Mouse (Mus musculus) ES-E14 (cell line): ENCODE data around the gene Tmem141.

Source experiments
- CHD2 ChIP-seq: IDR thresholded peaks from 2 replicates; pipeline ENCODE4 v1.6.1; 2014; ENCODE audit warnings: mild to moderate bottlenecking, low read depth, low read length, inconsistent platforms
- HCFC1 ChIP-seq: IDR thresholded peaks from 2 replicates; pipeline ENCODE4 v1.6.1; 2012; ENCODE audit warnings: low read length, inconsistent platforms, borderline replicate concordance; ENCODE audit not compliant: insufficient read depth
- MAFK ChIP-seq: IDR thresholded peaks from 2 replicates; pipeline ENCODE4 v1.6.1; 2014; ENCODE audit warnings: mild to moderate bottlenecking, low read depth, low read length, inconsistent platforms; ENCODE audit not compliant: insufficient read depth
- ZC3H11A ChIP-seq: IDR thresholded peaks from 2 replicates; pipeline ENCODE4 v1.6.1; 2012; ENCODE audit warnings: low read depth, mild to moderate bottlenecking, inconsistent platforms, low read length, borderline replicate concordance
- ZNF384 ChIP-seq: IDR thresholded peaks from 2 replicates; pipeline ENCODE4 v1.6.1; 2012; ENCODE audit warnings: low read depth, low read length, inconsistent platforms

DNA sequence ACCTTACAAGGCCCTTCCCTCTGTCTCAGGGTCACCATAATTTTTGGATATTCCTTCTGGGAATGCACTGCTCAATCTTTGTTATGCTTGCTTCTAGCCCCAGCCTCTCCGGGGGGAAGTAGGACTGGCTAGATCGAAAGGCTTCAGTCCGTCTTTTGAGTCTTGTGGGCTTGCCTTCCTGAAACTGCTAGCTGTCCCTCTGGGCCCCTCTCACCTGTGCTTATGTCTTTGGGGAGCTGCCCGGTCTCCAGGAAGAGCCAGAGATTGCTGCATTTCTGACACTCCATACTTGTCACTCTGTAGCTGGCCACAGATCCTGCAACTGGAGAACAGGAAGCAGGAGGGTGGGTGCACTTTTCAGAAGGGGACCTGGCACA lies 965 bp downstream of the Tmem141 start:
- no peak for TF ChIP-seq HCFC1
- no peak for TF ChIP-seq CHD2
- TF ChIP-seq ZNF384: no peak
- no peak for TF ChIP-seq ZC3H11A
- TF ChIP-seq MAFK: no peak
